Mouse (Mus musculus) hindbrain, embryonic 12.5 days (tissue): Measurements from ENCODE around the gene Mutyh. TPM values are rescaled to one million over a fixed set of nuclear protein-coding genes. Genes with fewer than 3 reads are reported as not detected.

Experiments used
- ATAC-seq: fragments of 200-750 bp; cut with Nextera tagmentation; 2 replicates; pipeline ENCODE4 v1.8.0; 2017; ENCODE audit warnings: moderate TSS enrichment; ENCODE audit not compliant: low FRiP score
- H3K27ac ChIP-seq: fragments of 300-500 bp; sonication (generic); 2 replicates; pipeline ENCODE4 v1.5.1; 2016; ENCODE audit warnings: mild to moderate bottlenecking
- H3K27me3 ChIP-seq: fragments of 300-500 bp; sonication (generic); 2 replicates; pipeline ENCODE4 v1.6.1; 2016; ENCODE audit warnings: mild to moderate bottlenecking
- H3K36me3 ChIP-seq: fragments of 300-500 bp; sonication (generic); 2 replicates; pipeline ENCODE4 v1.6.1; 2016; ENCODE audit warnings: mild to moderate bottlenecking
- H3K4me1 ChIP-seq: fragments of 300-500 bp; sonication (generic); 2 replicates; pipeline ENCODE4 v1.6.1; 2016
- H3K4me2 ChIP-seq: fragments of 300-500 bp; sonication (generic); replicated peaks from 2 replicates; pipeline ENCODE4 v1.6.1; 2016; ENCODE audit warnings: mild to moderate bottlenecking
- H3K4me3 ChIP-seq: fragments of 300-500 bp; sonication (generic); 2 replicates; pipeline ENCODE4 v1.5.1; 2016; ENCODE audit warnings: mild to moderate bottlenecking
- H3K9ac ChIP-seq: fragments of 300-500 bp; sonication (generic); 2 replicates; pipeline ENCODE4 v1.6.1; 2016; ENCODE audit warnings: mild to moderate bottlenecking, moderate library complexity
- H3K9me3 ChIP-seq: fragments of 300-500 bp; sonication (generic); replicated peaks from 2 replicates; pipeline ENCODE4 v1.6.1; 2016; ENCODE audit warnings: mild to moderate bottlenecking
- WGBS: fragments of 180-500 bp; shearing (Covaris S2); methylation state at CpG from one replicate; pipeline ENCODE4 v1.1.7; 2016; 5-methylcytosine and 5-hydroxymethylcytosine counted together
- polyA plus RNA-seq: library from polyadenylated mRNA; unstranded; fragments of >200 nt; fragmentation: Nextera tagmentation; extraction: Ambion mirVana; gene quantifications from 2 replicates; pipeline ENCODE4 v1.2.1, GENCODE M21; 2016

The Mutyh gene
- 11.5 and 15.1 TPM in 2 replicates for polyA plus RNA-seq

DNA sequence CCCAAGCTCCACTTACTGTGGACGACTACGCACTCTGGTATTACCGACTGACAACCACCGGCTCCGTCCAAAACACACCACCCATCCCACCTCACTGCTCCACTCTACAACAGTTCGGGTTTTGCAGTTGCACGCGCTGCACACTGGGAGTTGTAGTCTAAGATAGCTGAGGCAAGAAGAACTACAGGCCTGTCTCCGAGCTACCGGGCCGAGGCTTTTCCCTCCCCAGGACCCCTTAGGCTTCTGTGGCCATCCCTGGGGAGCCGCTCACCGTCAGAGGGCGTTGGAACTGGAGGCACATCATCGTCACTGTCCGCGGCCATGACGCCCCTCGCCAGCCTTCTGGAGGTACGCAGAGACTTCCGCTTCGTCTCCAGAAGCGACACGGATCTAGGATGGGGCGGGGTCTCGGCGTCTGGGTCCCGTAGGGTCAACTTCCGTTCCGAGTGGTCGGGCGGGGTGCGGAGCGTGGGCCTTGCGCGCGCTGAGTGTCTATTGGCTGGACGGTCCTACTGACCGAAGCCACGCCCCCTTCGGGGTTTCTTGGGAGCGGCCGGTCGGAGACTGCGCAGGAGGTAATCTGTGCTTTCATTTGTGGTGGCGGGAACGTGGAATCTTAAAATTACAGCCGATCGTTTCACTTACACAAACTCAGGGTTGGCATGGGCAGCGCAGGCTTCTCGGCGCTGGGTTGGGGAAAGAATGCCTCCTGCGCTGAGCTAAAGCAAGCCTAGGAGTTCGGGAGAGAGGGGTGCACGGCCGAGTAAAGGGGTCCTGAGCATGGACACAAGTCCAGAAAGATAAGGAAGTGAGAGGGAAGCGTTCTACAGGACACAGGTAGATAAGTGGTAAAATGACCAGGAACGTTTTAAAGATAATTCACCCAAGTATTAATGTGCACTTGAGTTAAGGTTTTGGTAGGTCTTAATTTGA is at the start of gene Mutyh, which contains the start of gene Toe1:
Gene Mutyh (plus strand): TSS at position 527 of the 933 bp plus-strand sequence.
Gene Toe1 (minus strand): TSS at position 444 of the 933 bp plus-strand sequence.
- WGBS = under 1% methylated on average over 58 of the region's 58 CpGs

DNA sequence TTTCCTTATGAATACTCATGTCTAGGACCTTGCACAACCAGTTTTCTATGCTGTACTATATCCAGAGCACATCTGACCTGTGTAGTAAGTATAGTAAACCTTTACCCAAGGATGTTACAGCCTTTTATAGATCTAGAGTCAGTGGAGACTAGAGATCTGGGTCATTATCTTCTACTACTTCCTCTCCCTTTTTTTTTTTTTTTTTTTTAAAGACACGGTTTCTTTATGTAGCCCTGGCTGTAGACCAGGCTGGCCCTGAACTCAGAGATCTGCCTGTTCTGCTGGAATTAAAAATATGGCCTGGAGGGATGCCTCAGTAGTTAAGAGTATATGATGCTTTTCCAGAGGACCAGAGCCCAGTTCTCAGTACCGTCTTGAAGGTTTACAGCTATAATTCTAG is 45.6 kb upstream of the Mutyh start:
- H3K4me2 ChIP-seq = no peak overlapping the region
- H3K4me3 ChIP-seq = no peak overlapping the region
- no peak overlapping the region for H3K27ac ChIP-seq
- no peaks in the 10 kb centered on the region for H3K36me3 ChIP-seq
- H3K9me3 ChIP-seq = no peaks in the 10 kb centered on the region
- no peak for ATAC-seq
- 80% methylated on average over 2 of the region's 2 CpGs for WGBS
- no peaks in the 10 kb centered on the region for H3K4me1 ChIP-seq
- H3K27me3 ChIP-seq = no peaks in the 10 kb centered on the region
- no peak overlapping the region for H3K9ac ChIP-seq

More for the DNA sequence above, at the start of gene Mutyh, which contains the start of gene Toe1:
- Histone ChIP-seq H3K36me3 (peaks cover 32% of the 10 kb centered on the region), H3K4me3 (peak within 1 kb of the TSS; percentile 69), H3K27me3 (no peaks in the 10 kb centered on the region), H3K4me2 (peak within 1 kb of the TSS; percentile 57), H3K9me3 (no peaks in the 10 kb centered on the region), H3K9ac (peak within 1 kb of the TSS; percentile 77), H3K4me1 (peaks cover 9% of the 10 kb centered on the region), H3K27ac (peak within 1 kb of the TSS; percentile 90)
- ATAC-seq = peak; percentile 99

DNA sequence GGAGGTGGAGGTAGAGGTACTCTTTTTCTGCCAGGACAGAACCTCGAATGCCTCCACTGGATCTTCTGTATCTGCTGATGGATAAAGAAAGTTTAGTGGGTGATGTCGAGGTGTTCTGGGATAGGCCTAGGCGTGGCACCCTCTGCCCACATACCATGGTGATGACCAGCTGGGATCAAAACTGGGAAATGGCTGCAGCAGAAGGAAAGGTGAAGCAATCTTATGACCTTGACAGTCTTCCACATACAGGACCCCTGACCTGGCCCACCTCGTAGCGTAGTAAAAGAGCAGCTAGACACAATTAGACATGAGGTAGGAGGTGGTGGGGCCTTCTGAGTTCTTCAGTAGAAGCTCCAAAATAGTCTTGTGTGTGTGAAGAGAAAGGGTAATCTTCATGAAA is 43.5 kb upstream of the Mutyh start:
- Histone ChIP-seq H3K4me1 (no peaks in the 10 kb centered on the region), H3K4me3 (no peak overlapping the region), H3K36me3 (no peaks in the 10 kb centered on the region), H3K27ac (no peak overlapping the region), H3K4me2 (no peak overlapping the region), H3K27me3 (no peaks in the 10 kb centered on the region), H3K9me3 (no peaks in the 10 kb centered on the region), H3K9ac (no peak overlapping the region)
- WGBS = 95% methylated on average over 5 of the region's 5 CpGs
- no peak for ATAC-seq

DNA sequence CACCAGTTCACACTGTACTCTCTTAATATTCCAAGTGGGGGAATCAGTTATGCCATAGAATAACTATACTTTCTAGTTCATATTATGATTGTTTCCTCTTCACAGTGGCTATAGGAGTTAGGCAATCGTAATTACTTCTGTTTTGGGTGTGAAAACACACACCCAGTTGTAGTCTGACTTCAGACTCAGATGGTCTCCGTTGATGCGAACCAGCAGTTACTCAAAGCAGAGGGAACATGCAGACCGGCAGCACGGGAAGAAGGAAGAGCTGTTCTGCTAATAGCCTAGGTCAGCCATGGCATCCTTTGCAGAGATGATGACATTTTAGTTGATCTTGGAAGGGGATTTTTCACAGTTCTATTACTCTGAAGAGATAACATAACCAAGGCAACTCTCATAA is 39.0 kb upstream of the Mutyh start:
- Histone ChIP-seq H3K9ac (no peak overlapping the region), H3K4me1 (no peaks in the 10 kb centered on the region), H3K27me3 (no peaks in the 10 kb centered on the region), H3K4me2 (no peak overlapping the region), H3K36me3 (no peaks in the 10 kb centered on the region), H3K27ac (no peak overlapping the region), H3K4me3 (no peak overlapping the region), H3K9me3 (no peaks in the 10 kb centered on the region)
- 89% methylated on average over 5 of the region's 5 CpGs for WGBS
- no peak for ATAC-seq

DNA sequence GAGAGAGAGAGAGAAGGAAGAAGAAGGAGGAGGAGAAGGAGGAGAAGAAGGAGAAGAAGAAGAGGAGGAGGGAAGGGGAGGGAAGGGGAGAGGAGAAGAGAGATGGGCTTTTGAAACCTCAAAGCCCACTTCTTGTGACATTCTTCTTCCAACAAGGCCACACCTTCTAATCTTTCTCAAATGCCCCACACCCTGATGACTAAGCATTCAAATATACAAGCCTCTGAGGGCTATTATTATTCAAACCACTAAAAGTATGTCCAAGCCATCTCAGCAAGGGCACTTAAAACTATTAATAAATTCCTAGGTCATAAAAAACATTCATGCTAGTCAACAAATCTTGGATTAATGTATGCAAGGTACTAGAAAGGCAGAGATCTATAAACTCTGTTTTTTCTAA is 38.5 kb upstream of the Mutyh start:
- Histone ChIP-seq H3K9me3 (no peaks in the 10 kb centered on the region), H3K27ac (no peak overlapping the region), H3K4me1 (no peaks in the 10 kb centered on the region), H3K36me3 (no peaks in the 10 kb centered on the region), H3K4me3 (no peak overlapping the region), H3K27me3 (no peaks in the 10 kb centered on the region), H3K4me2 (no peak overlapping the region), H3K9ac (no peak overlapping the region)
- no peak for ATAC-seq

DNA sequence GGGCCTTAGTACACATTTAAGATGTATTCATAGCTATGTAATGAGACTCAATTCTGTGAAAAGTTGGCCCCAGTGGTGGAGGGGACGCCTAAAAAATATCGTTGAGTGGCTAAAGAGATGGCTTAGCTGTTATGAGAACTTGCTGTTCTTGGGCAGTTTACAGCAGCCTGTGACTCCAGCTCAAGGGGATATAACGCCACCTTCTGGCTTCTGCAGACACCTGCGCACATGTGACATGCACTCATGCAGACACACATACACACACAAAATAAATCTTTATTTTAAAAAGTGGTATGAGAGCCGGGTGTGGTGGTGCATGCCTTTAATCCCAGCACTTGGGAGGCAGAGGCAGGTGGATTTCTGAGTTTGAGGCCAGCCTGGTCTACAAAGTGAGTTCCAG is 31.1 kb upstream of the Mutyh start:
- no peaks in the 10 kb centered on the region for H3K27me3 ChIP-seq
- H3K4me2 ChIP-seq = no peak overlapping the region
- H3K9me3 ChIP-seq = no peaks in the 10 kb centered on the region
- no peak overlapping the region for H3K9ac ChIP-seq
- no peak overlapping the region for H3K4me3 ChIP-seq
- no peaks in the 10 kb centered on the region for H3K4me1 ChIP-seq
- H3K27ac ChIP-seq = no peak overlapping the region
- no peaks in the 10 kb centered on the region for H3K36me3 ChIP-seq
- WGBS = 93% methylated on average over 5 of the region's 5 CpGs
- no peak for ATAC-seq

DNA sequence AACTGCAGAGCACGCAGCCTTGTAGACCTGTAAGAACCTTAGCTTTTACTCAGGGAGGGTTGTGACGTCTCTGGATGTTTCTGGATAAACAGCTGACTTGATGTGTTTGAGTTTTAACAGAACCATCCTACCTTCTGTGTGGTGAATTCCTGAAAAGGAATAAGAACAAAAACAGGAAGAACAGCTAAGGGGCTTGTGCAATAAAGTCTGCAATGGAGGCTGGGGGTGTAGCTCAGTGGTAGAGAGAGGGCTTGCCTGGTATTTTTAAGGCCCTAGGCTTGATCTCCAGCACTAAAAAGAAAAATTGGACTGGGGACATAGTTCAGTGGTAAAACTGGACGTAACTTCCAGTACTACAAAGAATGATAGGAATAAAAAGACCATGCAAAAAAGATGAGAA is 30.4 kb upstream of the Mutyh start:
- Histone ChIP-seq H3K4me3 (no peak overlapping the region), H3K9ac (no peak overlapping the region), H3K4me1 (peaks cover 1% of the 10 kb centered on the region), H3K36me3 (no peaks in the 10 kb centered on the region), H3K27ac (no peak overlapping the region), H3K9me3 (no peaks in the 10 kb centered on the region), H3K4me2 (no peak overlapping the region), H3K27me3 (no peaks in the 10 kb centered on the region)
- no peak for ATAC-seq
- 86% methylated on average over 3 of the region's 3 CpGs for WGBS

DNA sequence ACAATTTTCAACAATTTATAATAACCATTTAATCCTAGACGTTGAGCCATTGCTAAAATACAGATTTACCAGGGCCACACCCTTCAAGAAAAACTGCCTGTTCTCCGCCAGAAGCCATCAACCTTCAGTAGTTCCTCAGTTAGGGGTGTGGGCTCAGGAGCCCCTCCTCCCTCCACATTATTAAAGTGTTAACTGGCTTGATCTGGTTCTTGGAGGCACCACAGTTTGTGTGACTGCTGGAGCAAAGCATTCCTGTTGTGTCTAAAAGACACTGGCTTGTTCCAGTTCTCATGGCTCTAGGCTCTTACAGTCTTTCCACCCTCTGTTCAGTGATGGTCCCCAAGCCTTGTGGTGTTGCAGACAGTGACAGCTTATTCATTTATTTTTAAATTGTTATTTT is 27.0 kb upstream of the Mutyh start:
- Histone ChIP-seq H3K36me3 (no peaks in the 10 kb centered on the region), H3K4me1 (peaks cover 6% of the 10 kb centered on the region), H3K27ac (no peak overlapping the region), H3K4me3 (no peak overlapping the region), H3K4me2 (no peak overlapping the region), H3K9me3 (no peaks in the 10 kb centered on the region), H3K9ac (no peak overlapping the region), H3K27me3 (no peaks in the 10 kb centered on the region)
- 89% methylated on average over 2 of the region's 2 CpGs for WGBS
- no peak for ATAC-seq

DNA sequence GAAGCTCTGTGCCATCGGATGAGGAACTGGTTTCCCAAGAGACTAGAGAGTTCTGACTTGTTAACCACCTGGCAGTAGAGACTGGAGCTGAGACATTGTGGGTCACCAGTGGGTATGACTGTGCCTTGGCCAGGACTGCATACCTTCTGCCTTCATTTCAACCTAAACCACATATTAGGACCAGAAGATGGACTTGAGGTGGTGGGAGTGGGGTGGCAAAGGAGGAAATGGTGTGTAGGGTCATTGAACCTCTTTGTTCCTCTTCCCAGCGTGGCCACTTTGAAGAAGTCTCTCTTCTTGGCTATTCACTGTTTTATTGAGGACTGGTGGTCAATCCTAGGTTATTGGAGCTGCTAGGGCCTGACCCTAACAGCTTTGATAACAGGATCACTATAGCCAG is 26.2 kb upstream of the Mutyh start:
- Histone ChIP-seq H3K36me3 (no peaks in the 10 kb centered on the region; the same call in 1 of the 2 replicates), H3K27me3 (no peaks in the 10 kb centered on the region), H3K9ac (no peak overlapping the region), H3K4me2 (no peak overlapping the region), H3K27ac (no peak overlapping the region), H3K4me1 (peaks cover 6% of the 10 kb centered on the region), H3K4me3 (no peak overlapping the region), H3K9me3 (no peaks in the 10 kb centered on the region)
- 35% methylated on average over 2 of the region's 2 CpGs for WGBS
- ATAC-seq = no peak

DNA sequence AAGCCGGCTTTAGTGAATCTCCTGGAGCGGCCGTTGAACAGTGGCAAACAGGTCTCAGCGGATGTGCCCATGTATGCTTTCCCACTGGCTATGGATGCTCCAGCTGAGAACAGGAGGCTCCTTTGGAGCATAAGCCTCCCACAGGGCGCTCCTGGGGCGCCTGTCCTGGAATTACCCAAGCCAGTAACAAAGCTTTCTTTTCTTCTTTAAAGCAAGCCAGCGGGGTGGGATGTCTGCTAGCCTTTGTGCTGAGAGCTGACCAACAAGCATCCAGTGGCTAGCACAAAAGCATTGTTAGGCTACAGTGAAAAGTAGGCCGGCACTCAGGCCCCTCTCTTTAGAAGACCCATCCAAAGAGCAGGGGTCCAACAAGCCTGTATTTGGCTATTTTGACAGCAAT is 25.4 kb upstream of the Mutyh start:
- no peak for ATAC-seq
- Histone ChIP-seq H3K9ac (0 out of 2 replicates have a peak overlapping the region, but pooled peaks have one; percentile 28), H3K27ac (no peak overlapping the region), H3K4me3 (no peak overlapping the region), H3K9me3 (0 out of 2 replicates have a peak, but pooled peaks cover 2% of the 10 kb centered on the region), H3K4me2 (no peak overlapping the region), H3K36me3 (peaks cover 2% of the 10 kb centered on the region; the same call in 1 of the 2 replicates), H3K4me1 (peaks cover 6% of the 10 kb centered on the region), H3K27me3 (no peaks in the 10 kb centered on the region)
- 5% methylated on average over 8 of the region's 8 CpGs for WGBS

DNA sequence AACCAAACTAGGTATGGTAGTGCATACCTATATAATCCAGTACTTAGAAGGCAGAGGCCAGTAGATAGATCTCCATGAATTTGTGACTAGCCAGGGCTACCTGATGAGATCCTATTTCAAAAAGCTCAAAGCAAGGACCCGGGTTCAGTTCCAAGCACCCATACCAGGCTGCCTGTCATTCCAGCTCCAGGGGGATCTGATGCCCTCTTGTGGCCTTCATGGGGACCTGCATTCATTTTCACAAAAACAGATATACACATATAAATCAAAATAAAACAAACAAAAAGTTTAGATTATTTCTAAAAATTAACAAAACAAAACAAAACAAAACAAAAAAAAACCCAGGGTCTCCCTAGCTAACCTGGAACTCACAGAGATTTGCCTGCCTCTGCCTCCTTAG is 20.9 kb upstream of the Mutyh start:
- Histone ChIP-seq H3K9ac (no peak overlapping the region), H3K9me3 (0 out of 2 replicates have a peak, but pooled peaks cover 2% of the 10 kb centered on the region), H3K4me1 (peaks cover 9% of the 10 kb centered on the region), H3K36me3 (peaks cover 2% of the 10 kb centered on the region; the same call in 1 of the 2 replicates), H3K27me3 (no peaks in the 10 kb centered on the region), H3K4me2 (no peak overlapping the region), H3K4me3 (no peak overlapping the region), H3K27ac (no peak overlapping the region)
- no peak for ATAC-seq
- 91% methylated on average over 1 of the region's 1 CpGs for WGBS

DNA sequence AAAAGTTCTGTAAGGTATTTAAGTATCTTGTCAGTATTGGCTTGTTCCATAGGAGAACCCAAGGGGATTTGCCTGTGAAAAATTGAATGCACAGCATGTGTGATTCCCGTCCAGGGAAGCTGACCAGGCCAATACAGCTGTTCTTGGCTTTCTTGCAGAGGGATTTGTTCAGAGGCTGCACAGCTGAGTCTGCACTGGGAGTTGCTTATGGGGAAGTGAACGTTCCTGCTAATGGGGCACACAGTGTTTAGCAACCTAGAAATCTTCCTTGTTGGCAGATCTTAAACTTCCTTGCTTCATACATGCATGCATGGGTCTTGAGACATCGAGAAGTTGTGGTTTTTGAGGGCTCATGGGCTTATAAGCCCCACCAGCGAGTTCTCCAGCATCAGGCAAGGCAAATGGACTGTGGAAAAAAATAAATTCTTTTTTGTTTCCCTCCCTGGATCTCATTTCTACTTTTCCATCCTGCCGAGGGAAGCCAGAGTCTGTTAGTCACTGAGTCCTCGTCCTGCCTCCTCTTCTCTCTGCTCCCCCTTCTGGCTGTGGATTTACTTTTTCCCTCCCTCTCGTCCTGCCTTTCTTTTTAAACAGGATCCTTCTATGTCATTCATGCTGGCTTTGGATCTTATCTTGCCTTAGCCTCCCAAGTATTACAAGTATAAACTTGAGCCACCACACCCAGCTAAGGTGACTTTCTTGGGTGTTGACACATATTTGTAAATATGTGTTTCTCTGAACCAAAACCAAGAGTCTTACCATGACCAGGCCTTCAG is 19.4 kb upstream of the Mutyh start:
- H3K36me3 ChIP-seq = peaks cover 2% of the 10 kb centered on the region; the same call in 1 of the 2 replicates
- no peak overlapping the region for H3K9ac ChIP-seq
- peaks cover 3% of the 10 kb centered on the region; the same call in 1 of the 2 replicates for H3K4me1 ChIP-seq
- H3K4me3 ChIP-seq = no peak overlapping the region
- H3K4me2 ChIP-seq = no peak overlapping the region
- H3K9me3 ChIP-seq = 0 out of 2 replicates have a peak, but pooled peaks cover 2% of the 10 kb centered on the region
- H3K27ac ChIP-seq = no peak overlapping the region
- 39% methylated on average over 7 of the region's 7 CpGs for WGBS
- H3K27me3 ChIP-seq = no peaks in the 10 kb centered on the region
- ATAC-seq = no peak
